Mouse (Mus musculus): Measurements from ENCODE around the gene Vav3.

- no peak for TF ChIP-seq CTCF (IDR thresholded peaks at IDR 0.05; ENCODE audit: low read depth)
- no peak for TF ChIP-seq EP300 (IDR thresholded peaks at IDR 0.05; ENCODE audit: low read depth)
Measured at GRCm38 (mm10) chr3:109401527-109401926, 61.1 kb downstream of the Vav3 start.
